ENCODE assay signal across 24 mouse cellular contexts in the genomic region with DNA sequence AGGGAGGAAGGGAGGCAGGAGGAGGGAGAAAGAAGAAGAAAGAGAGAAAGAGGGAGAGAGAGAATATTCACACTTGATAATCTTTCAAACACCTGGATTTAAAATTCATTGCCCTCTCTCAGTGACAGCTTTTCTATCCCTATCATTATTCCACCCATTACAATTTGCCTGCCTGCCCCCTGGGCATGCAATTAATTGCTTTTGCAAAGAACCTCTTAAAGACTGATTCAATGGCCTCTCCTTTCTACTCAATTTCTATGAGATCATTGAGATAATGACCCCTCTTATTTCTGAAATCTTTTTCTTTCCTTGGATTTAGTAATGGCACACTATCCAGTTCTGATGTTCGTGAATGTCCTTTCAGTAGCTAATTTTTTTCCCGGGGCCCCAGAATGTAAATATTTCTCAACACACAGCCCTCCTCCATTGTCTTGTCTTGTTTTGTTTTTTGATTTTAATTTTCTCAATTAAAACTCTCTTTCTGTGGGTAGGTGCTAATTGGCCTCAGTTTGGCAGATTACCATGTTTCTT. TPM values are rescaled to one million over a fixed set of nuclear protein-coding genes. Genes with fewer than 3 reads are reported as not detected.
DNase-seq lines count a peak whose midpoint lies in the region; ATAC-seq lines count a peak whose summit lies in the region.
"Had no signal": no experiment of that assay in that cellular context is flagged by ENCODE, and none has a peak within 500 bp of the region (broad histone marks: within the 10 kb centered on the region; RNA-seq: fewer than 3 reads in every experiment).

No protein-coding gene starts in this region.

- no peak overlapping the region for H3K4me3 ChIP-seq in forebrain, embryonic 12.5 days (replicated peaks)
- H3K4me3 ChIP-seq in forebrain, embryonic 15.5 days: no peak overlapping the region
- H3K4me3 ChIP-seq in midbrain, embryonic 14.5 days (replicated peaks; ENCODE audit: low read depth, low read length): no peak overlapping the region
- no peak overlapping the region for H3K4me3 ChIP-seq in midbrain, embryonic 11.5 days (ENCODE audit: low read depth, low read length)
- H3K4me3 ChIP-seq in forebrain, embryonic 16.5 days (replicated peaks; ENCODE audit: low read length): no peak overlapping the region
- H3K4me3 ChIP-seq: embryonic facial prominence, embryonic 10.5 days; embryonic facial prominence, embryonic 12.5 days had no signal

- H3K36me3 ChIP-seq in forebrain, embryonic 12.5 days (replicated peaks): no peaks in the 10 kb centered on the region
- no peaks in the 10 kb centered on the region for H3K36me3 ChIP-seq in forebrain, embryonic 15.5 days
- no peaks in the 10 kb centered on the region for H3K36me3 ChIP-seq in midbrain, embryonic 14.5 days (ENCODE audit: control insufficient read depth, insufficient read depth, low read length)
- no peaks in the 10 kb centered on the region for H3K36me3 ChIP-seq in midbrain, embryonic 11.5 days (ENCODE audit: control insufficient read depth, insufficient read depth, low read length)
- H3K36me3 ChIP-seq in forebrain, embryonic 16.5 days (ENCODE audit: control insufficient read depth, insufficient read depth): no peaks in the 10 kb centered on the region
- H3K36me3 ChIP-seq: embryonic facial prominence, embryonic 10.5 days; embryonic facial prominence, embryonic 12.5 days; G1E had no signal

- no peaks in the 10 kb centered on the region for H3K27me3 ChIP-seq in forebrain, embryonic 12.5 days
- H3K27me3 ChIP-seq in forebrain, embryonic 15.5 days: no peaks in the 10 kb centered on the region
- H3K27me3 ChIP-seq in midbrain, embryonic 14.5 days (ENCODE audit: control insufficient read depth, insufficient read depth, low read length): no peaks in the 10 kb centered on the region
- H3K27me3 ChIP-seq in midbrain, embryonic 11.5 days (ENCODE audit: control insufficient read depth, insufficient read depth, low read length): no peaks in the 10 kb centered on the region
- no peaks in the 10 kb centered on the region for H3K27me3 ChIP-seq in forebrain, embryonic 16.5 days (replicated peaks; ENCODE audit: control insufficient read depth, insufficient read depth, low read length)
- H3K27me3 ChIP-seq: CH12.LX; embryonic facial prominence, embryonic 12.5 days had no signal

- H3K4me1 ChIP-seq in forebrain, embryonic 12.5 days: no peaks in the 10 kb centered on the region
- H3K4me1 ChIP-seq in forebrain, embryonic 15.5 days: 0 out of 2 replicates have a peak, but pooled peaks cover 5% of the 10 kb centered on the region
- H3K4me1 ChIP-seq in midbrain, embryonic 14.5 days (ENCODE audit: control insufficient read depth, insufficient read depth, low read length): no peaks in the 10 kb centered on the region
- no peaks in the 10 kb centered on the region for H3K4me1 ChIP-seq in midbrain, embryonic 11.5 days (ENCODE audit: control insufficient read depth, insufficient read depth, low read length)
- no peaks in the 10 kb centered on the region for H3K4me1 ChIP-seq in forebrain, embryonic 16.5 days (replicated peaks; ENCODE audit: control insufficient read depth, insufficient read depth, low read length)
- H3K4me1 ChIP-seq: embryonic facial prominence, embryonic 10.5 days; embryonic facial prominence, embryonic 12.5 days had no signal

- WGBS in forebrain, embryonic 12.5 days: 53% methylated on average over 2 of the region's 2 CpGs
- WGBS in forebrain, embryonic 15.5 days: 36% methylated on average over 2 of the region's 2 CpGs
- WGBS in midbrain, embryonic 14.5 days: 79% methylated on average over 2 of the region's 2 CpGs
- 86% methylated on average over 2 of the region's 2 CpGs for WGBS in midbrain, embryonic 11.5 days
- 21% methylated on average over 2 of the region's 2 CpGs for WGBS in forebrain, embryonic 16.5 days

- no peak overlapping the region for H3K4me2 ChIP-seq in forebrain, embryonic 12.5 days
- H3K4me2 ChIP-seq in forebrain, embryonic 15.5 days (replicated peaks): no peak overlapping the region
- H3K4me2 ChIP-seq in midbrain, embryonic 14.5 days (ENCODE audit: low read length): no peak overlapping the region
- H3K4me2 ChIP-seq in midbrain, embryonic 11.5 days: no peak overlapping the region
- no peak overlapping the region for H3K4me2 ChIP-seq in forebrain, embryonic 16.5 days (ENCODE audit: low read length)
- H3K4me2 ChIP-seq: embryonic facial prominence, embryonic 12.5 days had no signal

- no peaks in the 10 kb centered on the region for H3K9me3 ChIP-seq in forebrain, embryonic 12.5 days
- H3K9me3 ChIP-seq in forebrain, embryonic 15.5 days: no peaks in the 10 kb centered on the region
- H3K9me3 ChIP-seq in midbrain, embryonic 14.5 days (ENCODE audit: control insufficient read depth, low read length): no peaks in the 10 kb centered on the region
- no peaks in the 10 kb centered on the region for H3K9me3 ChIP-seq in midbrain, embryonic 11.5 days (ENCODE audit: control insufficient read depth, low read length)
- H3K9me3 ChIP-seq in forebrain, embryonic 16.5 days (ENCODE audit: control insufficient read depth, low read length): no peaks in the 10 kb centered on the region
- H3K9me3 ChIP-seq: embryonic facial prominence, embryonic 10.5 days; embryonic facial prominence, embryonic 12.5 days; G1E had no signal

- peak; percentile 78; the same call in 1 of the 2 replicates for ATAC-seq in forebrain, embryonic 12.5 days (ENCODE audit: low FRiP score)
- ATAC-seq in forebrain, embryonic 15.5 days (replicated peaks): no peak
- ATAC-seq in midbrain, embryonic 14.5 days (ENCODE audit: low FRiP score, low TSS enrichment): no peak
- no peak for ATAC-seq in midbrain, embryonic 11.5 days (ENCODE audit: low FRiP score)
- ATAC-seq in forebrain, embryonic 16.5 days: peak; percentile 50; the same call in 1 of the 2 replicates
- ATAC-seq: activated CD4-positive, CD25-positive, alpha-beta regulatory T cell, adult 4 months; CD4-positive, CD25-positive, alpha-beta regulatory T cell, adult 4 months; Patski had no signal

- peak; percentile 2 for DNase-seq in embryo, embryonic 11 days
- no peak for DNase-seq in embryo, embryonic 10 days (ENCODE audit: low spot score)
- DNase-seq in midbrain, embryonic 14.5 days: peak; percentile 13
- no peak for DNase-seq in midbrain, embryonic 11.5 days (ENCODE audit: low spot score, missing footprints)
- no peak for DNase-seq in cerebellum, postnatal 14 days
- DNase-seq: adrenal gland, adult 8-10 months; adrenal gland, postnatal 14 days; adrenal gland, postnatal 36 days; B cell, adult 2 months; cerebellum, adult 11 months; cerebellum, adult 18-20 months; cerebellum, adult 8-10 months; cerebellum, adult 9-11 months; cerebellum, postnatal 25 days had no signal

- H3K9ac ChIP-seq in forebrain, embryonic 12.5 days: no peak overlapping the region
- no peak overlapping the region for H3K9ac ChIP-seq in forebrain, embryonic 15.5 days (replicated peaks)
- H3K9ac ChIP-seq in midbrain, embryonic 14.5 days (replicated peaks; ENCODE audit: low read length): no peak overlapping the region
- no peak overlapping the region for H3K9ac ChIP-seq in midbrain, embryonic 11.5 days (ENCODE audit: low read length)
- no peak overlapping the region for H3K9ac ChIP-seq in forebrain, embryonic 16.5 days (replicated peaks; ENCODE audit: low read depth, low read length)
- H3K9ac ChIP-seq: embryonic facial prominence, embryonic 12.5 days had no signal

- no peak overlapping the region for H3K27ac ChIP-seq in forebrain, embryonic 12.5 days
- no peak overlapping the region for H3K27ac ChIP-seq in forebrain, embryonic 15.5 days (replicated peaks)
- H3K27ac ChIP-seq in midbrain, embryonic 14.5 days (replicated peaks; ENCODE audit: low read depth, low read length): no peak overlapping the region
- no peak overlapping the region for H3K27ac ChIP-seq in midbrain, embryonic 11.5 days (ENCODE audit: low read depth, low read length)
- no peak overlapping the region for H3K27ac ChIP-seq in forebrain, embryonic 16.5 days (ENCODE audit: low read length)
- H3K27ac ChIP-seq: embryonic facial prominence, embryonic 10.5 days; embryonic facial prominence, embryonic 12.5 days had no signal

RNA-seq across cellular contexts. Expression of a gene that starts 59.9 kb away (rescaled TPM):
- polyA plus RNA-seq in forebrain, embryonic 12.5 days (2016; fragmentation: Nextera tagmentation; extraction: Ambion mirVana): 57.9 and 61.3 TPM in 2 replicates
- polyA plus RNA-seq in forebrain, embryonic 15.5 days (2015; fragmentation: Nextera tagmentation; extraction: Ambion mirVana): 31.6 and 32.6 TPM in 2 replicates
- 48.5 and 57.7 TPM in 2 replicates for polyA plus RNA-seq in midbrain, embryonic 14.5 days (2014; fragmentation: Nextera tagmentation; extraction: Ambion mirVana)
- 65.5 and 75.6 TPM in 2 replicates for polyA plus RNA-seq in midbrain, embryonic 11.5 days (2014; fragmentation: Nextera tagmentation; extraction: Ambion mirVana)
- 32.4 and 35.6 TPM in 2 replicates for polyA plus RNA-seq in forebrain, embryonic 16.5 days (2015; fragmentation: Nextera tagmentation; extraction: Ambion mirVana)
- polyA plus RNA-seq: activated CD4-positive, CD25-positive, alpha-beta regulatory T cell, adult 4 months; CD4-positive, CD25-positive, alpha-beta regulatory T cell, adult 4 months; G1E had no signal

Comparison
In these comparisons a context has a peak if more than half of its experiments do, and no peak if none do; other contexts are left out.
1. DNase-seq: peak in embryo, embryonic 11 days (single experiment) and midbrain, embryonic 14.5 days (single experiment); none in embryo, embryonic 10 days (single experiment), midbrain, embryonic 11.5 days (single experiment) and cerebellum, postnatal 14 days (0 of 2).
2. ATAC-seq: peak in forebrain, embryonic 12.5 days (single experiment) and forebrain, embryonic 16.5 days (single experiment); none in forebrain, embryonic 15.5 days (single experiment), midbrain, embryonic 14.5 days (single experiment) and midbrain, embryonic 11.5 days (single experiment).